Mouse (Mus musculus) myocyte (in vitro differentiated cells): ENCODE measurements around the gene Traf5.

Experiments used
- MYOD1 ChIP-seq, 3 experiments: IDR thresholded peaks; one replicate each; pipeline ENCODE4 v1.6.1; 2011; ENCODE audit warnings: control low read depth in 2 of 3, low read depth in 2 of 3, mild to moderate bottlenecking in 2 of 3, moderate library complexity in 1 of 3; ENCODE audit not compliant: insufficient read length in 2 of 3, control insufficient read depth in 1 of 3
- POLR2A ChIP-seq: IDR thresholded peaks from one replicate; pipeline ENCODE4 v1.6.1; 2011; ENCODE audit warnings: low read depth, mild to moderate bottlenecking, control low read depth, moderate library complexity; ENCODE audit not compliant: insufficient read length
- USF1 ChIP-seq: IDR thresholded peaks from one replicate; pipeline ENCODE4 v1.6.1; 2011; ENCODE audit warnings: low read depth, mild to moderate bottlenecking, control low read depth, moderate library complexity

- TF ChIP-seq POLR2A (no peak), MYOD1 (IDR thresholded peaks at IDR 0.05; ENCODE audit: control insufficient read depth in 1 of 3, insufficient read length in 2 of 3, low read depth in 2 of 3) (no peak), USF1 (no peak)
Observed at GRCm38 (mm10) chr1:192088011-192088410, 4.3 kb downstream of the Traf5 start.
